Mouse (Mus musculus): ENCODE data around the gene Mc1r. TPM values are rescaled to one million over a fixed set of nuclear protein-coding genes. Genes with fewer than 3 reads are reported as not detected.

Gene Mc1r
- total and polyA plus RNA-seq, 3 experiments = 0.04 TPM; not detected in 2

GRCm38 (mm10) chr8:123412560-123413170 lies 5.8 kb downstream of the Mc1r start (continued):
- no peak for TF ChIP-seq JUN (IDR thresholded peaks at IDR 0.05; ENCODE audit: insufficient read depth, low read depth, low read length)
- TF ChIP-seq HCFC1 (IDR thresholded peaks at IDR 0.05; ENCODE audit: low read depth, low read length) = no peak
- peak; percentile 86 for TF ChIP-seq USF1 (IDR thresholded peaks at IDR 0.05; ENCODE audit: low read depth, low read length)
- no peak for TF ChIP-seq CTCF (conservative IDR thresholded peaks at IDR 0.05 in 1 of 2, IDR thresholded peaks at IDR 0.05 in 1 of 2; ENCODE audit: low read depth in 2 of 2, low read length in 2 of 2)
- no peak for TF ChIP-seq RCOR1 (conservative IDR thresholded peaks at IDR 0.05; ENCODE audit: low read depth, low read length)
- no peak for TF ChIP-seq NRF1 (IDR thresholded peaks at IDR 0.05; ENCODE audit: low read depth, low read length)
- no peak for TF ChIP-seq JUND (conservative IDR thresholded peaks at IDR 0.05; ENCODE audit: low read depth, low read length)

- Histone ChIP-seq H3K9me3 (replicated peaks; ENCODE audit: low read length) (no peaks in the 10 kb centered on the region), H3K27me3 (replicated peaks) (peaks cover 24% of the 10 kb centered on the region), H3K4me3 (replicated peaks in 1 of 3; ENCODE audit: low read depth in 2 of 3, low read length in 2 of 3, poor library complexity in 1 of 3) (no peak overlapping the region), H3K36me3 (replicated peaks in 1 of 2; ENCODE audit: control insufficient read depth in 1 of 2, insufficient read depth in 1 of 2, low read length in 1 of 2) (no peaks in the 10 kb centered on the region), H3K4me1 (ENCODE audit: control insufficient read depth in 1 of 2, insufficient read depth in 2 of 2) (peaks cover 24 to 52% of the 10 kb centered on the region in 2 experiments), H3K27ac (ENCODE audit: insufficient read depth, low read depth) (no peak overlapping the region), H3K79me2 (replicated peaks; ENCODE audit: control insufficient read depth, extremely low read depth, insufficient read depth, poor library complexity, severe bottlenecking) (no peaks in the 10 kb centered on the region), H3K4me2 (ENCODE audit: insufficient read depth, low read depth, poor library complexity, severe bottlenecking) (no peak overlapping the region), H3K9ac (ENCODE audit: insufficient read depth, low read depth) (no peak overlapping the region)
- in situ Hi-C loops (cut with MboI; ENCODE audit: low pct_ligation_motif_present, low pct_unique_long_range_greater_than_20kb, low sequenced_read_pairs) (no loop called here), dilution Hi-C loops (cut with MboI; ENCODE audit: extremely low pct_ligation_motif_present, extremely low pct_unique_long_range_greater_than_20kb, low sequenced_read_pairs) (no loop called here)
- no peak for TF ChIP-seq TBP (conservative IDR thresholded peaks at IDR 0.05; ENCODE audit: low read depth, low read length)
- TF ChIP-seq CTCF (conservative IDR thresholded peaks at IDR 0.05 in 1 of 2, IDR thresholded peaks at IDR 0.05 in 1 of 2; ENCODE audit: low read depth in 2 of 2, low read length in 2 of 2) = no peak
- TF ChIP-seq ZKSCAN1 (IDR thresholded peaks at IDR 0.05; ENCODE audit: borderline replicate concordance, low read depth, low read length) = no peak
- no peak for TF ChIP-seq MYC (IDR thresholded peaks at IDR 0.05; ENCODE audit: low read depth, low read length)
- no peak for TF ChIP-seq POLR2AphosphoS2 (IDR thresholded peaks at IDR 0.05; ENCODE audit: low read depth, low read length)
- no peak for TF ChIP-seq UBTF (IDR thresholded peaks at IDR 0.05; ENCODE audit: low read depth, low read length)
- TF ChIP-seq PAX5 (IDR thresholded peaks at IDR 0.05; ENCODE audit: low read length) = no peak
- TF ChIP-seq NRF1 (IDR thresholded peaks at IDR 0.05; ENCODE audit: low read depth, low read length) = no peak
- TF ChIP-seq MAX (IDR thresholded peaks at IDR 0.05; ENCODE audit: low read length) = no peak
- TF ChIP-seq USF1 (IDR thresholded peaks at IDR 0.05; ENCODE audit: low read depth, low read length) = no peak
- TF ChIP-seq ZC3H11A (IDR thresholded peaks at IDR 0.05; ENCODE audit: low read depth, low read length) = no peak
- TF ChIP-seq RAD21 (IDR thresholded peaks at IDR 0.05; ENCODE audit: low read depth, low read length) = no peak
- no peak for TF ChIP-seq GABPA (IDR thresholded peaks at IDR 0.05; ENCODE audit: insufficient replicate concordance, low read depth, low read length)
- TF ChIP-seq MXI1 (IDR thresholded peaks at IDR 0.05; ENCODE audit: low read depth, low read length) = no peak
- no peak for TF ChIP-seq E2F4 (IDR thresholded peaks at IDR 0.05; ENCODE audit: insufficient replicate concordance, low read depth, low read length)
- no peak for TF ChIP-seq ZNF384 (IDR thresholded peaks at IDR 0.05; ENCODE audit: low read depth, low read length)
- no peak for TF ChIP-seq MAZ (IDR thresholded peaks at IDR 0.05; ENCODE audit: low read depth, low read length)
- TF ChIP-seq JUN (IDR thresholded peaks at IDR 0.05; ENCODE audit: insufficient read depth, low read depth, low read length) = no peak
- TF ChIP-seq BHLHE40 (IDR thresholded peaks at IDR 0.05; ENCODE audit: low read depth, low read length) = no peak
- no peak for TF ChIP-seq SIN3A (IDR thresholded peaks at IDR 0.05; ENCODE audit: low read length)
- no peak for DNase-seq (ENCODE audit: extremely low read depth)
These were observed 7.3 kb downstream of the Mc1r start for GRCm38 (mm10) chr8:123414255-123414654.
